Mouse (Mus musculus): ENCODE measurements around the gene Dctn1. TPM values are rescaled to one million over a fixed set of nuclear protein-coding genes. Genes with fewer than 3 reads are reported as not detected.

The Dctn1 gene
- polyA plus RNA-seq, 1 experiment from 2014 or later = 101 TPM

DNA sequence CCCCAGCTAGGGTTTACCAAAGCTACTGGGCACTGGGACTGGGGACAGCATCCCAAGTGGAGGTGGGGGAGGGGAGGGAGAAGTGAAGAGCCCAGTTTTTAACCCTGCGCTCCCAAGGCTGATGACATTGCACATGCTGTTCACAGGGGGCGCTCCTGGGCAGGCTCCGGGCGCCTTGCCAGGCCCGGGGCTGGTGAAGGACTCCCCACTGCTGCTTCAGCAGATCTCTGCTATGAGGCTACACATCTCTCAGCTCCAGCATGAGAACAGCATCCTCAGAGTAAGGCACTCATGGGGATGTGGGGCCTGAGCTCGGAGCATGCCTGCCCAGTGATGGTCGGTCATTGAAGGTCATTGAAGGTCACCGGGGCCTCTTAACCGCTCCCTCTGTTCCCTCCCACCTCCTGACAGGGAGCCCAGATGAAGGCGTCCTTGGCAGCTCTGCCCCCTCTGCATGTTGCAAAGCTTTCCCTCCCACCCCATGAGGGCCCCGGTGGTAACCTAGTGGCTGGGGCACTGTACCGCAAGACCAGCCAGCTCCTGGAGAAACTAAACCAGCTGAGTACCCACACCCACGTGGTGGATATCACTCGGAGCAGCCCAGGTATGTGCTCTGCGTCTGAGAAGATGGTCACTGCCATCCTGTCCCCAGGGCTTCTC lies 31.8 kb downstream of the Dctn1 start:
- 48% methylated on average over 15 of the region's 15 CpGs for WGBS
- no peak overlapping the region for H3K9ac ChIP-seq (ENCODE audit: low read length)
- H3K4me2 ChIP-seq (ENCODE audit: low read length) = no peak overlapping the region
- H3K27me3 ChIP-seq (replicated peaks; ENCODE audit: control insufficient read depth, insufficient read depth, low read length) = no peaks in the 10 kb centered on the region
- no peaks in the 10 kb centered on the region for H3K4me1 ChIP-seq (ENCODE audit: control insufficient read depth, insufficient read depth, low read length)
- ATAC-seq = peak; percentile 33; the same call in 1 of the 2 replicates
- peak; percentile 51 for DNase-seq (ENCODE audit: low spot score)
- H3K27ac ChIP-seq (ENCODE audit: low read depth, low read length) = no peak overlapping the region
- H3K4me3 ChIP-seq (ENCODE audit: low read depth, low read length) = no peak overlapping the region
- H3K36me3 ChIP-seq (ENCODE audit: control insufficient read depth, insufficient read depth, low read length) = peaks cover 85% of the 10 kb centered on the region
- H3K9me3 ChIP-seq (replicated peaks; ENCODE audit: control insufficient read depth, low read length) = no peaks in the 10 kb centered on the region

- H3K27ac ChIP-seq (ENCODE audit: low read depth, low read length) = no peak overlapping the region
- H3K36me3 ChIP-seq (ENCODE audit: control insufficient read depth, insufficient read depth, low read length) = peaks cover 27% of the 10 kb centered on the region
- H3K4me2 ChIP-seq (ENCODE audit: low read length) = no peak overlapping the region
- H3K9ac ChIP-seq (ENCODE audit: low read length) = no peak overlapping the region
- H3K27me3 ChIP-seq (replicated peaks; ENCODE audit: control insufficient read depth, insufficient read depth, low read length) = no peaks in the 10 kb centered on the region
- H3K9me3 ChIP-seq (replicated peaks; ENCODE audit: control insufficient read depth, low read length) = no peaks in the 10 kb centered on the region
- no peaks in the 10 kb centered on the region for H3K4me1 ChIP-seq (ENCODE audit: control insufficient read depth, insufficient read depth, low read length)
- WGBS = 83% methylated on average over 4 of the region's 4 CpGs
- DNase-seq (ENCODE audit: low spot score) = no peak
- no peak for ATAC-seq
- H3K4me3 ChIP-seq (ENCODE audit: low read depth, low read length) = no peak overlapping the region
Observed at GRCm38 (mm10) chr6:83203320-83203719, 37.6 kb downstream of the Dctn1 start.

GRCm38 (mm10) chr6:83205851-83206250 lies 40.1 kb downstream of the Dctn1 start:
- H3K9ac ChIP-seq (ENCODE audit: low read length) = no peak overlapping the region
- WGBS = 93% methylated on average over 3 of the region's 3 CpGs
- no peaks in the 10 kb centered on the region for H3K27me3 ChIP-seq (replicated peaks; ENCODE audit: control insufficient read depth, insufficient read depth, low read length)
- H3K4me1 ChIP-seq (ENCODE audit: control insufficient read depth, insufficient read depth, low read length) = no peaks in the 10 kb centered on the region
- H3K4me2 ChIP-seq (ENCODE audit: low read length) = no peak overlapping the region
- H3K9me3 ChIP-seq (replicated peaks; ENCODE audit: control insufficient read depth, low read length) = no peaks in the 10 kb centered on the region
- ATAC-seq (no peak), DNase-seq (ENCODE audit: low spot score) (no peak)
- H3K36me3 ChIP-seq (ENCODE audit: control insufficient read depth, insufficient read depth, low read length) = peaks cover 4% of the 10 kb centered on the region; the same call in 1 of the 2 replicates
- no peak overlapping the region for H3K4me3 ChIP-seq (ENCODE audit: low read depth, low read length)
- H3K27ac ChIP-seq (ENCODE audit: low read depth, low read length) = no peak overlapping the region

GRCm38 (mm10) chr6:83206321-83206720 lies 40.6 kb downstream of the Dctn1 start:
- ATAC-seq (no peak), DNase-seq (ENCODE audit: low spot score) (no peak)
- no peaks in the 10 kb centered on the region for H3K27me3 ChIP-seq (replicated peaks; ENCODE audit: control insufficient read depth, insufficient read depth, low read length)
- H3K4me3 ChIP-seq (ENCODE audit: low read depth, low read length) = no peak overlapping the region
- no peak overlapping the region for H3K4me2 ChIP-seq (ENCODE audit: low read length)
- H3K9ac ChIP-seq (ENCODE audit: low read length) = no peak overlapping the region
- WGBS = 84% methylated on average over 11 of the region's 11 CpGs
- H3K9me3 ChIP-seq (replicated peaks; ENCODE audit: control insufficient read depth, low read length) = no peaks in the 10 kb centered on the region
- H3K27ac ChIP-seq (ENCODE audit: low read depth, low read length) = no peak overlapping the region
- H3K4me1 ChIP-seq (ENCODE audit: control insufficient read depth, insufficient read depth, low read length) = no peaks in the 10 kb centered on the region; the same call in 1 of the 2 replicates
- no peaks in the 10 kb centered on the region for H3K36me3 ChIP-seq (ENCODE audit: control insufficient read depth, insufficient read depth, low read length)

DNA sequence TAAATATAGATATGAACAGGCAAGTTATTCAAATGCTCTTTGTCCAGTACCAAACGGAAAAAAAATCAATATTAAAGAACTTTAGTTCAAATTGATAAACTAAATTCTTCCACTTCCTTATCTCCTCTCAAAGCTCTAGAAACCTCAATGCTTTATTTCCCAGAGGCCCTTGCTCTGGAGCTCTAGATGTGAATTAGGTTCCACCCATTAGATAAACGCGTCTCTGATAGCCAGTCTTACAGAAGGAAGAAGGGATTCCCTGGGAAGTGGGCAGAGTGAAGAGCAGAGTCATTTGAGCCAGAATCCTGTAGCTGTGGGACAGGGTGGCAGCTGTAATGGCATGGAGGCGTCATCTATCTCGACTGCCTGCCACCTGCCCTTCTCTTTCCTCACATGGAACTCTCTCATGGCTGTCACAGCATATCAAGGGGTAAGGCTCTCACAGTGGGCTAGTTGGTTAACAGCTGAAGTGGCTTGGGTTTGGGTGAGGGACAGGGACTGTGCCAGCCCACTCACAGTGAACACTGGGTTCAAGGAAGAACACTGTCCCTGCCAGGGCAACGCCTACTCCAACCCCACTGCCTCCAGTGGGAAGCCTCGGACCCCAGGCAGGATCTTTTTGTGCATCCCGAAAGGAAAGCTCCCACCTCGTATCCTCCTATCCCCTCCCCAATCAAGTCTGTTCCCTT lies 41.8 kb downstream of the Dctn1 start:
- 79% methylated on average over 9 of the region's 9 CpGs for WGBS
- Histone ChIP-seq H3K9ac (ENCODE audit: low read length) (no peak overlapping the region), H3K4me1 (ENCODE audit: control insufficient read depth, insufficient read depth, low read length) (no peaks in the 10 kb centered on the region; the same call in 1 of the 2 replicates), H3K4me3 (ENCODE audit: low read depth, low read length) (no peak overlapping the region), H3K27me3 (replicated peaks; ENCODE audit: control insufficient read depth, insufficient read depth, low read length) (no peaks in the 10 kb centered on the region), H3K36me3 (ENCODE audit: control insufficient read depth, insufficient read depth, low read length) (no peaks in the 10 kb centered on the region), H3K4me2 (ENCODE audit: low read length) (no peak overlapping the region), H3K27ac (ENCODE audit: low read depth, low read length) (no peak overlapping the region), H3K9me3 (replicated peaks; ENCODE audit: control insufficient read depth, low read length) (no peaks in the 10 kb centered on the region)
- ATAC-seq (no peak), DNase-seq (ENCODE audit: low spot score) (no peak)

GRCm38 (mm10) chr6:83208050-83208400 lies 42.3 kb downstream of the Dctn1 start:
- H3K9me3 ChIP-seq (replicated peaks; ENCODE audit: control insufficient read depth, low read length) = no peaks in the 10 kb centered on the region
- H3K36me3 ChIP-seq (ENCODE audit: control insufficient read depth, insufficient read depth, low read length) = no peaks in the 10 kb centered on the region
- WGBS = 95% methylated on average over 2 of the region's 2 CpGs
- H3K4me2 ChIP-seq (ENCODE audit: low read length) = no peak overlapping the region
- no peaks in the 10 kb centered on the region for H3K27me3 ChIP-seq (replicated peaks; ENCODE audit: control insufficient read depth, insufficient read depth, low read length)
- no peak overlapping the region for H3K9ac ChIP-seq (ENCODE audit: low read length)
- ATAC-seq (no peak), DNase-seq (ENCODE audit: low spot score) (no peak)
- H3K27ac ChIP-seq (ENCODE audit: low read depth, low read length) = no peak overlapping the region
- H3K4me1 ChIP-seq (ENCODE audit: control insufficient read depth, insufficient read depth, low read length) = no peaks in the 10 kb centered on the region; the same call in 1 of the 2 replicates
- no peak overlapping the region for H3K4me3 ChIP-seq (ENCODE audit: low read depth, low read length)

DNA sequence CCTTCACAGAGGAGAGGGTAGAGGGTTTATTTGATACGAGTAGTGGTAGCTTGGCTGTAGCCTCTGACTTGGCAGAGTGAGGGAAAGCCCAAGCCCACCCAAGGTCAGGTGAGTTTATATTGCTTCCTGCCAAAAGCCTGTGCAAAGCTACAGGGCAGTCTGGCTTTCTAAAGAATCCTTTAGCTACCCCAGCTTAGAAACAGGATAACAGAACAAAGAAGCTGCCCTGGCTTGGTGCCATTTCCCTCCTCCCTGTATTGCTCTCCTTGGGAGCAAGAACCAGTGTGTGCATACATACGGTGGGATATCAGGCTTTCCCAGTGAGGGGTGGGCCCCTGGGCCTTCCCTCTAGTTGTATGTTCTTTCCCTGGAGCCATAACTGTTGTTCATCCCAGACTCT lies 44.8 kb downstream of the Dctn1 start:
- H3K4me1 ChIP-seq (ENCODE audit: control insufficient read depth, insufficient read depth, low read length) = no peaks in the 10 kb centered on the region; the same call in 1 of the 2 replicates
- H3K4me3 ChIP-seq (ENCODE audit: low read depth, low read length) = no peak overlapping the region
- no peaks in the 10 kb centered on the region for H3K36me3 ChIP-seq (ENCODE audit: control insufficient read depth, insufficient read depth, low read length)
- DNase-seq (ENCODE audit: low spot score) (peak; percentile 47), ATAC-seq (peak; percentile 24; the same call in 1 of the 2 replicates)
- H3K9ac ChIP-seq (ENCODE audit: low read length) = no peak overlapping the region
- H3K9me3 ChIP-seq (replicated peaks; ENCODE audit: control insufficient read depth, low read length) = no peaks in the 10 kb centered on the region
- no peak overlapping the region for H3K4me2 ChIP-seq (ENCODE audit: low read length)
- H3K27ac ChIP-seq (ENCODE audit: low read depth, low read length) = no peak overlapping the region
- 2% methylated on average over 2 of the region's 2 CpGs for WGBS
- no peaks in the 10 kb centered on the region for H3K27me3 ChIP-seq (replicated peaks; ENCODE audit: control insufficient read depth, insufficient read depth, low read length)

GRCm38 (mm10) chr6:83211526-83211925 lies 45.8 kb downstream of the Dctn1 start:
- no peaks in the 10 kb centered on the region; the same call in 1 of the 2 replicates for H3K4me1 ChIP-seq (ENCODE audit: control insufficient read depth, insufficient read depth, low read length)
- ATAC-seq = 0 out of 2 replicates have a peak, but pooled peaks have one; percentile 33
- no peaks in the 10 kb centered on the region for H3K36me3 ChIP-seq (ENCODE audit: control insufficient read depth, insufficient read depth, low read length)
- H3K4me3 ChIP-seq (ENCODE audit: low read depth, low read length) = no peak overlapping the region
- peak; percentile 41 for DNase-seq (ENCODE audit: low spot score)
- no peaks in the 10 kb centered on the region for H3K27me3 ChIP-seq (replicated peaks; ENCODE audit: control insufficient read depth, insufficient read depth, low read length)
- H3K27ac ChIP-seq (ENCODE audit: low read depth, low read length) = no peak overlapping the region
- 35% methylated on average over 5 of the region's 5 CpGs for WGBS
- H3K9me3 ChIP-seq (replicated peaks; ENCODE audit: control insufficient read depth, low read length) = no peaks in the 10 kb centered on the region
- no peak overlapping the region for H3K4me2 ChIP-seq (ENCODE audit: low read length)
- H3K9ac ChIP-seq (ENCODE audit: low read length) = no peak overlapping the region

Data from forebrain, embryonic 14.5 days (tissue).